Mouse (Mus musculus): ENCODE measurements at regions not wholly inside any gene's neighbourhood (a gene's known extent, or its start where the extent isn't known, plus 50 kb on each side); places are given as distances from the start of the nearest gene placed in this dataset.

DNA sequence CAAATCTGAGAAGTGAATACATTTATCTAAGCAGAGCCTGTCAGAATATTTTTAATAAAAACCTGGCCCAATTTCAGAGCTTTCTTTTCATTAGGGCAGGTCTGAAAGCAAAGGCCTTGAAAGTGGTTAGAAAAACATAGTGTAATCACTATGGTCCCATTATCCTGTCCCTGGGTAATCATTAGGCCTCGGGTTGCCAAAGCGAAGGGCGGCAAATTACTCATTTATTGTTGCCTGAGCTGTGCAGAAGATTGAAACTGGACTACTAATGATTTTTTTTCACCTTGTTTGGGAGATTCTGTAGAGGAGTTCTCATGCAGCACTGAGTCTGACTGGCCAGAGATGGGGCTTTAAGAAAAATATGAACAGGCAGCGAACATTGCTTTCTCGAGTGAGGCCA is 63.7 kb upstream of the Prkd1 start:
- TF ChIP-seq CTCF (IDR thresholded peaks at IDR 0.05 in 2 of 3, conservative IDR thresholded peaks at IDR 0.05 in 1 of 3; ENCODE audit: control insufficient read depth in 1 of 3, insufficient read depth in 1 of 3, low read depth in 2 of 3, low read length in 3 of 3, poor library complexity in 1 of 3, severe bottlenecking in 1 of 3) (no peak), EP300 (IDR thresholded peaks at IDR 0.05; ENCODE audit: low read depth in 1 of 2, low read length in 2 of 2) (no peak), POLR2A (IDR thresholded peaks at IDR 0.05; ENCODE audit: control insufficient read depth in 1 of 2, insufficient read depth in 1 of 2, low read depth in 1 of 2, low read length in 2 of 2, poor library complexity in 1 of 2) (no peak), E2F4 (IDR thresholded peaks at IDR 0.05; ENCODE audit: borderline replicate concordance, low read depth, low read length) (no peak), POLR2AphosphoS2 (IDR thresholded peaks at IDR 0.05; ENCODE audit: low read length) (no peak), MYC (IDR thresholded peaks at IDR 0.05; ENCODE audit: low read depth, low read length) (no peak)

Data from MEL (cell line).